Mouse (Mus musculus) forebrain, embryonic 10.5 days (tissue): ENCODE results near the gene Ttll7. TPM values are rescaled to one million over a fixed set of nuclear protein-coding genes. Genes with fewer than 3 reads are reported as not detected.
A peak's percentile ranks its signal among the peaks of the same experiment; 100 is the strongest.

Experiments
- DNase-seq: peaks from one replicate; pipeline ENCODE4 v3.0.0-alpha.2; 2017; ENCODE audit warnings: low spot score; ENCODE audit errors: extremely low spot score
- H3K27ac ChIP-seq: fragments of 300-500 bp; sonication (generic); 2 replicates; pipeline ENCODE4 v1.5.1; 2016; ENCODE audit warnings: mild to moderate bottlenecking
- H3K27me3 ChIP-seq: fragments of 300-500 bp; sonication (generic); 2 replicates; pipeline ENCODE4 v1.6.1; 2016; ENCODE audit warnings: mild to moderate bottlenecking; ENCODE audit not compliant: poor library complexity, severe bottlenecking
- H3K36me3 ChIP-seq: fragments of 300-500 bp; sonication (generic); replicated peaks from 2 replicates; pipeline ENCODE4 v1.6.1; 2016; ENCODE audit warnings: mild to moderate bottlenecking, moderate library complexity
- H3K4me1 ChIP-seq: fragments of 300-500 bp; sonication (generic); 2 replicates; pipeline ENCODE4 v1.6.1; 2016
- H3K4me3 ChIP-seq: fragments of 300-500 bp; sonication (generic); 2 replicates; pipeline ENCODE4 v1.5.1; 2016; ENCODE audit warnings: mild to moderate bottlenecking, moderate library complexity
- H3K9me3 ChIP-seq: fragments of 300-500 bp; sonication (generic); 2 replicates; pipeline ENCODE4 v1.6.1; 2016; ENCODE audit warnings: mild to moderate bottlenecking, moderate library complexity
- WGBS: fragments of 180-500 bp; shearing (Covaris S2); methylation state at CpG from one replicate; pipeline ENCODE4 v1.1.7; 2016; 5-methylcytosine and 5-hydroxymethylcytosine counted together
- polyA plus RNA-seq: library from polyadenylated mRNA; unstranded; fragments of >200 nt; fragmentation: Nextera tagmentation; extraction: Ambion mirVana; gene quantifications from 2 replicates; pipeline ENCODE4 v1.2.1, GENCODE M21; 2016

The Ttll7 gene
- polyA plus RNA-seq = 1.9 and 2.2 TPM in 2 replicates

GRCm38 (mm10) chr3:146851966-146852891 lies at the start of gene Ttll7:
Gene Ttll7, plus strand, starts transcription at chr3:146852367.
- Histone ChIP-seq H3K27ac (peak within 1 kb of the TSS; percentile 92), H3K4me3 (peak within 1 kb of the TSS; percentile 75), H3K9me3 (no peaks in the 10 kb centered on the region), H3K36me3 (no peaks in the 10 kb centered on the region), H3K4me1 (peaks cover 14% of the 10 kb centered on the region), H3K27me3 (peaks cover 4% of the 10 kb centered on the region; the same call in 1 of the 2 replicates)
- peak; percentile 81 for DNase-seq
- WGBS = under 1% methylated on average over 36 of the region's 36 CpGs

- WGBS = under 1% methylated on average over 59 of the region's 60 CpGs
- no peaks in the 10 kb centered on the region for H3K27me3 ChIP-seq
- no peaks in the 10 kb centered on the region for H3K9me3 ChIP-seq
- peaks cover 20% of the 10 kb centered on the region for H3K4me1 ChIP-seq
- H3K27ac ChIP-seq = peak overlapping the region; percentile 96
- DNase-seq = no peak
- H3K4me3 ChIP-seq = peak overlapping the region; percentile 74
- H3K36me3 ChIP-seq = peaks cover 4% of the 10 kb centered on the region
Observed at GRCm38 (mm10) chr3:146812041-146812878, 39.9 kb upstream of the Ttll7 start.

GRCm38 (mm10) chr3:146812901-146813393 lies 39.2 kb upstream of the Ttll7 start, which contains the start of gene Prkacb:
Gene Prkacb, minus strand, starts transcription at chr3:146812990.
- under 1% methylated on average over 59 of the region's 60 CpGs for WGBS
- Histone ChIP-seq H3K36me3 (peaks cover 4% of the 10 kb centered on the region), H3K9me3 (no peaks in the 10 kb centered on the region), H3K4me1 (peaks cover 20% of the 10 kb centered on the region), H3K4me3 (peak within 1 kb of the TSS; percentile 74), H3K27ac (peak within 1 kb of the TSS; percentile 96), H3K27me3 (no peaks in the 10 kb centered on the region)
- DNase-seq = peak; percentile 84

- 67% methylated on average over 7 of the region's 7 CpGs for WGBS
Observed at GRCm38 (mm10) chr3:146813624-146814023, 38.5 kb upstream of the Ttll7 start.

GRCm38 (mm10) chr3:146820718-146821117 lies 31.4 kb upstream of the Ttll7 start:
- H3K4me3 ChIP-seq = no peak overlapping the region
- H3K27ac ChIP-seq = no peak overlapping the region
- 95% methylated on average over 4 of the region's 4 CpGs for WGBS
- no peaks in the 10 kb centered on the region for H3K4me1 ChIP-seq
- no peaks in the 10 kb centered on the region for H3K27me3 ChIP-seq
- no peaks in the 10 kb centered on the region for H3K9me3 ChIP-seq
- no peak for DNase-seq
- no peaks in the 10 kb centered on the region for H3K36me3 ChIP-seq

More at GRCm38 (mm10) chr3:146813624-146814023, 38.5 kb upstream of the Ttll7 start:
- H3K27ac ChIP-seq = peak overlapping the region; percentile 96
- DNase-seq = no peak
- H3K27me3 ChIP-seq = no peaks in the 10 kb centered on the region
- H3K9me3 ChIP-seq = no peaks in the 10 kb centered on the region
- peak overlapping the region; percentile 74 for H3K4me3 ChIP-seq
- H3K36me3 ChIP-seq = peaks cover 4% of the 10 kb centered on the region
- H3K4me1 ChIP-seq = peaks cover 20% of the 10 kb centered on the region

GRCm38 (mm10) chr3:146842766-146843165 lies 9.4 kb upstream of the Ttll7 start:
- 72% methylated on average over 3 of the region's 3 CpGs for WGBS
- H3K36me3 ChIP-seq = no peaks in the 10 kb centered on the region
- peaks cover 4% of the 10 kb centered on the region for H3K4me1 ChIP-seq
- no peak overlapping the region for H3K4me3 ChIP-seq
- H3K9me3 ChIP-seq = no peaks in the 10 kb centered on the region
- H3K27me3 ChIP-seq = no peaks in the 10 kb centered on the region
- H3K27ac ChIP-seq = no peak overlapping the region
- DNase-seq = no peak

GRCm38 (mm10) chr3:146843470-146843869 lies 8.7 kb upstream of the Ttll7 start:
- Histone ChIP-seq H3K4me1 (peaks cover 4% of the 10 kb centered on the region), H3K9me3 (no peaks in the 10 kb centered on the region), H3K27me3 (no peaks in the 10 kb centered on the region), H3K27ac (no peak overlapping the region), H3K36me3 (no peaks in the 10 kb centered on the region), H3K4me3 (no peak overlapping the region)
- DNase-seq = no peak
- WGBS = 67% methylated on average over 6 of the region's 6 CpGs

GRCm38 (mm10) chr3:146846237-146846636 lies 5.9 kb upstream of the Ttll7 start:
- no peak for DNase-seq
- Histone ChIP-seq H3K36me3 (no peaks in the 10 kb centered on the region), H3K4me1 (peaks cover 4% of the 10 kb centered on the region), H3K9me3 (no peaks in the 10 kb centered on the region), H3K27me3 (no peaks in the 10 kb centered on the region), H3K27ac (no peak overlapping the region), H3K4me3 (no peak overlapping the region)
- 89% methylated on average over 5 of the region's 5 CpGs for WGBS

GRCm38 (mm10) chr3:146848112-146848511 lies 4.1 kb upstream of the Ttll7 start:
- no peak for DNase-seq
- Histone ChIP-seq H3K27me3 (no peaks in the 10 kb centered on the region; the same call in 1 of the 2 replicates), H3K9me3 (no peaks in the 10 kb centered on the region), H3K4me1 (peaks cover 18% of the 10 kb centered on the region), H3K27ac (no peak overlapping the region), H3K4me3 (no peak overlapping the region), H3K36me3 (no peaks in the 10 kb centered on the region)
- WGBS = 91% methylated on average over 8 of the region's 8 CpGs

- Histone ChIP-seq H3K36me3 (no peaks in the 10 kb centered on the region), H3K4me1 (peaks cover 14% of the 10 kb centered on the region), H3K27ac (no peak overlapping the region), H3K27me3 (peaks cover 4% of the 10 kb centered on the region; the same call in 1 of the 2 replicates), H3K9me3 (no peaks in the 10 kb centered on the region), H3K4me3 (no peak overlapping the region)
- no peak for DNase-seq
- 92% methylated on average over 7 of the region's 7 CpGs for WGBS
Observed at GRCm38 (mm10) chr3:146849360-146849759, 2.8 kb upstream of the Ttll7 start.

GRCm38 (mm10) chr3:146854473-146855087 lies 2.4 kb downstream of the Ttll7 start:
- peaks cover 14% of the 10 kb centered on the region for H3K4me1 ChIP-seq
- no peaks in the 10 kb centered on the region for H3K9me3 ChIP-seq
- WGBS = 87% methylated on average over 7 of the region's 7 CpGs
- no peak overlapping the region for H3K4me3 ChIP-seq
- peaks cover 4% of the 10 kb centered on the region; the same call in 1 of the 2 replicates for H3K27me3 ChIP-seq
- H3K27ac ChIP-seq = no peak overlapping the region
- no peak for DNase-seq
- H3K36me3 ChIP-seq = no peaks in the 10 kb centered on the region

GRCm38 (mm10) chr3:146857373-146857772 lies 5.2 kb downstream of the Ttll7 start:
- H3K4me3 ChIP-seq = no peak overlapping the region
- peaks cover 5% of the 10 kb centered on the region for H3K4me1 ChIP-seq
- WGBS = 86% methylated on average over 10 of the region's 10 CpGs
- H3K27ac ChIP-seq = no peak overlapping the region
- H3K27me3 ChIP-seq = peaks cover 4% of the 10 kb centered on the region; the same call in 1 of the 2 replicates
- H3K36me3 ChIP-seq = no peaks in the 10 kb centered on the region
- no peaks in the 10 kb centered on the region for H3K9me3 ChIP-seq
- DNase-seq = no peak
